Mouse (Mus musculus): ENCODE results near the gene Fam189a1.

Fam189a1 gene

DNA sequence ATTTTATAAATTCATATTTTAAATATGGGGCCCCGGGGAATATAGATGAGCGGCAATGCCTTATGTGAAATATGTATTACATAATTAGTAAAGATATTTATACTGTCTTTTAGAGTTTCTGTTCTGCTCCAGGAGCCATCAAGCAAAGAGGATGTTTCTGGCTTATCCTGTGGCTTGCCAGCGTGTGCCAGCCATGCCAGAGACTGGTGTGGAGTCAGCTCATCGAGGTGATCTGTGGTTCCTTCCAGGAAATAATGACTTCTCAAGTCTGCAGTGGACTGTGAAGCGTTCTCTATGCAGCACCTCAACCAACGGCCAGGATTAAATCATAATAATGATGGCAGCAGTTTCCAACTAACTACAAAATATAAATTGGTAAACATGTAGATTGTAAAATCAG is 125.2 kb downstream of the Fam189a1 start:
- DNase-seq = no peak

- DNase-seq = no peak
These were observed 126.4 kb downstream of the Fam189a1 start for GRCm38 (mm10) chr7:65029985-65030384.

DNA sequence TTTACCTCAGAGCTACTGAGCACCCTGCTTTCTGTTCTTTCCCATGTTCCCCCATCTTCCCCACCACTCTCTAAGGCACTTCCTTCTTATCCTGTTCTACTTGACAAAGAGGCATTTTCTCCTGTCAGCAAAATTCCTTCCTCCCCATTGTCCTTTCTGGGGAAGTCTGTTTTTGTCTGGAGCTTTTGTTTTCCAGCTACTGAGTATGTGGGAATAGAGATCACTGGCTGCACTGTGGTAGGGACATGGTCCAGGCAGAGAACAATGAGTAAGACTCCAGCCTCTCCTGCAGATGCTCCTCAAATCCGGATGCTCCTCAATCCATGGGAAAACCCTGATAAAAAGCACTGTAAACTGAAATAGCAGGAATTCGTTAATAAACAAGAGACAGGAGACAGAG is 135.1 kb downstream of the Fam189a1 start:
- no peak for DNase-seq

DNA sequence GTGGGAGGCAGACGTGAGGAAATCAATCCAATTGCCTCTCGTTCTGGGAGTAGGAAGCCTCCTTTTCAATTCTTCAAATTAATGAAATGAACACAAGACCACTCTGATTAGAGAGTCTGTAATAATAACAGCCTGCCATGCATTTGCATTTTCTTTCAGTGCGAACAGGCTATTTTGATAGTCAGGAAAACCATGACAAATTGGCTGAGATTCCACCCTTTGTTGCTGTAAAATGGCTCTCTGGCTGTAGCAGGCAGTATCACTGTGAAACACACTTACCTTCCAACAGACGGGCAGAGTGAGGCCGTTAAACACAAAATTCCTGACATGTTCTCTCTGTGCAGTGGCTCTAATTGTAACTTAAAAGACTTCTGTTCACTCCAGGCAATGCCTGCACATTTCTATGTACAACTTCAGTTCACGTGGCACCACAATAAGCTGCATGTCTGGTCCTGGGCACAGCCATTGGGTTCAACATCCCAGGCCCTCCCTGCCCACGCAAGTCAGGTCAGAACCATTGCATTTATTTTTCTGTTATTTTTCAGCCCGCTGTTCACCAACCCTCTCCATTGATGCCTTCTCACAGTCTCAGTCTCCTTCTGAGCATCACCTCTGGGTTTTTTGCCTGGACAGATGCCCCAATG is 138.2 kb downstream of the Fam189a1 start:
- DNase-seq = no peak

DNA sequence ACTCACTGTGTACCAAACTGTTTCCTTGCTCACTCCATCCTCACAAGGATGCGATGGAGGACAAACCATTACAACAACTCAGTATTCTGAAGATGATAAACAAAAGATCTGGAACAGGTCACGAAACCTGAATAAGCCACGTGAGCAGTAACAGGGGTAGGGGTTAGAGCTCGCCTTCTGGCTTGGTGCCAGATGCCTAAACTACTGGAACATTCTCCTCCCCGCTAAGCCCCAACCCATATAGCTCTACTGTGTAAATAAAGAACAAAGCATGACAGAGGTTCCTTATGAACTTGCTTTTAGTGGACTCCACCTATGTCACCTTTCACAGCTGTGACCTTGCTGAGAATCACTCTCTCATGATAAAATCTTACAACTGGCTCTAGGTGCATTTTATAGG is 139.0 kb downstream of the Fam189a1 start:
- DNase-seq = no peak

DNA sequence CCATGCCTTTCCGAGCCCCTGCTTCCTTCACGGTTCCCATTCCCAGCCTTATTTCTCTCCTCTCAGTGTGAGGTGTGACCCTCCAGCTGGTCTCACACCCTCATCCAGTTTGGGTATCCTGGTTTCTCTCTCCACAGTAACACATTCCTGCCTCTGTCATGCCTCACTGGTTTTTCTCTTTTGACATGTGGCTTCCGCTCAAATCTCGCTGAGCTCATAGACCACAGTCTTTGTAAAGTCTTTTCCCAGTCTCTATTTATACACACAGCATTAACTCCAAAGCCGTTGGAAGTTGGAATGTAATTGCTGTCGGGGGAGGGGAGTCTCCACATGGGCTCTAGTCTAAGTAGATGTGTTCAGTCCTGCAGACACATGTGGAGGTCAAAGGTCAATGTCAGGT is 145.2 kb downstream of the Fam189a1 start:
- DNase-seq = no peak

GRCm38 (mm10) chr7:65010275-65010674 is 146.1 kb downstream of the Fam189a1 start:
- no peak for DNase-seq

DNA sequence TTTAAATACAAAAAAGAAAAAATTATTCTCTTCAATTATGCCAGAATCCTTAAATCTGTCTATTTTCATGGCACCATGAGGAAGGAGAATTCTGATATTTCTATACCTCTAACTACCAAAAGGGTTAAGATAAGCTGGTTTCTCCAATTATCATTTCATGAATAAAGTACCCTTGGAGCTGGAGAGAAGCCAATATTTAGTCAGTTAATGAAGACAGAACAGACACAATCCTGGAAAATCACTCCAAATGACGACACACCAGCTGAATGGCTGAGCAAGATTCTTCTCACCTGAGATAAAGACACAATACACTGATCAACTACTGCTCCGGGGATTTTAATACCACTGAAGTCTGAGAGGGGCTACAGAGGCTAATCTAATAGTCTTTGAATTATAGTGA is 150.6 kb downstream of the Fam189a1 start:
- no peak for DNase-seq

GRCm38 (mm10) chr7:64999718-65000214 is 156.6 kb downstream of the Fam189a1 start:
- DNase-seq = no peak

DNA sequence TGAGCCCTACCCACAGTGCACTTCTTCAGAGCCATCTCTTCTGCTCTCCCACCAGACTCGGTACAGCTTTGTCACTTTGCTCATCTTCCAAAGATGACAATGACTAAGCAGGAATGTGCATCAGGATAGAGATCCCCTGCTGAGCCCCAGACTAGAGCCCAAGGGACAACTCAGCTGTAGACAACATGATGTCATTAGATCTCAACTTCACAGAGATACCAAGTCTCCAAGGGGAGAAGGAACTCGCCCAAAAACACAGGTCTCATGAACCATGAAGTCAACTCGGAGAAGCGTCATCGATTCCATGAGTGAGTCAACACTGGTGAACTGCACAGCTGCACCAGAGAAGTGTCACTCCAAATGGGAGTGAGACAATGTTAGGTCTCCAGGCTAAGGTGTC is 158.6 kb downstream of the Fam189a1 start:
- DNase-seq = no peak

- no peak for DNase-seq
These were observed 160.4 kb downstream of the Fam189a1 start for GRCm38 (mm10) chr7:64995946-64996444.

- DNase-seq = no peak
These were observed 167.0 kb downstream of the Fam189a1 start for GRCm38 (mm10) chr7:64989406-64989805.

DNA sequence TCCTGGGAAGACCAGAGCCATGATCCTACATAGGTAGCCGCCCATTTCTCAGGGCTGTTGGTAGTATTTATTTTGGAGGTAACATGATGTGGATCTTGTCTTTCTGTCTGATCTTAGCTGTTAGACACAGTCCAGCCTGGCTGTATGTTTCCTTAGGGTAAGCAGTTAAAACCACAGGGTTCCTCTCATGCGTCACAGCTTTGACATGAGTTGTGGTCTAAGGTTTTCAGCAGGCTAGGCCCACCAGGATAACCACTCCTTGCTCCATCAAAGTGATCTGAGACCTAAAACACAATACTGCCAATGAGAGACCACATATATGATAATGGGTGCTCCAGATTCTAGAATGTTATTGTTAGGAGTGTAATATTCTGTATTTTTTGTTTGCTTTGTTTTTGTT is 168.4 kb downstream of the Fam189a1 start:
- DNase-seq = no peak

- DNase-seq = peak; percentile 22
These were observed 171.8 kb downstream of the Fam189a1 start for GRCm38 (mm10) chr7:64984468-64985120.

- no peak for DNase-seq
These were observed 174.7 kb downstream of the Fam189a1 start for GRCm38 (mm10) chr7:64981511-64982235.

- no peak for DNase-seq
These were observed 182.6 kb downstream of the Fam189a1 start for GRCm38 (mm10) chr7:64973590-64974262.

- no peak for DNase-seq
These were observed 194.2 kb downstream of the Fam189a1 start for GRCm38 (mm10) chr7:64962128-64962527.

GRCm38 (mm10) chr7:64959087-64959486 is 197.3 kb downstream of the Fam189a1 start:
- DNase-seq = no peak

- DNase-seq = no peak
These were observed 204.2 kb downstream of the Fam189a1 start for GRCm38 (mm10) chr7:64952181-64952580.

DNA sequence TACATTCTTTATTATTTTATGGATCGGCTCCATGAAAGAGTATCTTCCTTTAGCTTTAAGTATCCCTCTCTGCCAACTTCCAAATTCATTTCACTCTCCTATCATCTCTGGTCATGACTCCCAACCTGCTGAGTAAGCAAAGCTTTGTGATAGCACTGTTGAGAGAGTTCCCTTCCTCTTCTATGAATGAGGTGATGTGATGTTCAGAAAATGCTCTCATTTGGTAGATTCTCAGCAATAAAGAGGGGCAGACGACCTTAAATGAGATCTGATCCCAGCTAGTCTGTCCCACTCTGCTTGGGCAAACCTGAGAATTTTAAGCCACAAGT is 205.6 kb downstream of the Fam189a1 start:
- no peak for DNase-seq

DNA sequence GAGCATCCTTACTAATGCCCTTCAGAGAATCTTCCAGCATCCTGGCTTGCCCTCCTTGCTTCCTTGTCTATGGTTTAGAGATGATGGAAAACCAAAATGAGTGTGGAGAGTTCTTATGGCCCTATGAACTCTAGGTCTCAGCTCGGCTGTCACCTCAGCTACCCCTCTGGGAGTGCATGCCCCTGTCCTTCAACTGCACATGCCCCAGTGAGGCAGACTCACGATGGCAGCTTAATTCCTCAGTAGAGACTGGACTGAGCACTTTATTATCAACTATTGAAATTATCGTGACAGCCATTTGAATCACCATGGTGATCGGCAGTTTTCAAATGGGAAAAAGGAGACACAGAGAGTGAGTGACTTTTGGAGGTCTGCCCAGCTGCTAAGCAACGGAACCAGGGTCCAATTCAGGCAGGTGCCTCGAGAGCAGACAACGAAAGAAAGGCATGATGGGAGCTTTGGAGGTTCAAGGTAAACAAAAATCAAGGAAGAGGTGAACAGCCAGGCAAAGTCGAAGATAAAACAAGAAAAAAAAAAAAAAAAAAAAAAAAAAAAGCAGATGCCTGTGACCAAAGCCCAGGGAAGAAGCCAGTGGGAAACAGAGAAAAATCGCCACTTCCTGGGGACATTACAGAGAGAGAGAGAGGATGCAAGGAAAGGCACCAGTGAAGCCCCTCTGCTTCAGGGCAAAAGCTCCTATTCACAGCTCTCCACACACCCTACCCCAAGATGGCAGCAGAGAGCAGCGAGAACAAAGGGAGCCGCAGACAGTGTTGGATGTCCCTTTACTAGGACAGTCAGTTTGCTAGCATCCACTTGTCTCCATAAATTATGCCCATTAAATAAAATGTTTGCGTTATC is 206.2 kb downstream of the Fam189a1 start:
- peak; percentile 13 for DNase-seq

DNA sequence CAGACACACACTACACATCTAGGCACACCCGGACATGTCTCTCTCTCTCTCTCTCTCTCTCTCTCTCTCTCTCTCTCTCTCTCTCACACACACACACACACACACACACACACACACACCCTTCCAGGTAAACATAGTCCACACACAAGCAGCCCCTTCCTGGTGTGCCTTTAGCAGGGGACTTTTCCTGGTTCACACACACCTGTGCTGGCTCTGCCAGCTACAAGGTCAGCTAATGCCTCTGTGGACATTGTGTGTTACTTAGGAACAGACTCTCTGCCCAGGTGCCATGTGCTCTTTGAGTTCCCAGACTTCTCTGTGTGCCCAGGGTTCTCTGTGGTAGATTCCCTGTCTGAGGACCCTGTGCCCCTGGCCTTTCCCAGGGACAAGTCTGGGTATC is 206.9 kb downstream of the Fam189a1 start:
- no peak for DNase-seq
